Mouse (Mus musculus) lung, adult 2 months (tissue): ENCODE data around the gene Faap100. TPM values are rescaled to one million over a fixed set of nuclear protein-coding genes. Genes with fewer than 3 reads are reported as not detected.
"Not testable (repeated sequence)": the region's sequence is repeated elsewhere in the genome, so short reads cannot be mapped to it uniquely, and the experiment has no call there.

ENCODE experiments used
- DNase-seq: peaks from one replicate; pipeline ENCODE4 v3.0.0; 2022
- H3K4me1 ChIP-seq: fragments of 200-500 bp; 2 replicates; pipeline ENCODE4 v1.6.1; 2011; ENCODE audit warnings: low read length; ENCODE audit not compliant: control insufficient read depth, insufficient read depth
- H3K4me3 ChIP-seq: fragments of 200-500 bp; replicated peaks from 2 replicates; pipeline ENCODE3; 2011; ENCODE audit warnings: low read depth, mild to moderate bottlenecking, control low read depth, low read length; ENCODE audit errors: extremely low read depth
- CTCF ChIP-seq: fragments of 200-500 bp; IDR thresholded peaks from 2 replicates; pipeline ENCODE4 v1.5.1; 2011; ENCODE audit warnings: mild to moderate bottlenecking, low read length, control low read depth; ENCODE audit not compliant: insufficient read depth
- POLR2A ChIP-seq: fragments of 200-500 bp; IDR thresholded peaks from 2 replicates; pipeline ENCODE4 v1.6.1; 2011; ENCODE audit warnings: low read depth, mild to moderate bottlenecking, control low read depth, low read length, borderline replicate concordance; ENCODE audit errors: extremely low read depth
- WGBS: fragments of 180-500 bp; shearing (Covaris S2); methylation state at CpG from one replicate; pipeline ENCODE4 v1.1.7; 2018; 5-methylcytosine and 5-hydroxymethylcytosine counted together
- polyA plus RNA-seq: library from polyadenylated mRNA; depleted of rRNA; stranded (reverse); fragments of >200 nt; gene quantifications from 2 replicates; pipeline ENCODE4 v1.2.3, GENCODE M21; 2012; rRNA removed

Faap100 gene
- polyA plus RNA-seq, result 61.9 and 67.1 TPM in 2 replicates

DNA sequence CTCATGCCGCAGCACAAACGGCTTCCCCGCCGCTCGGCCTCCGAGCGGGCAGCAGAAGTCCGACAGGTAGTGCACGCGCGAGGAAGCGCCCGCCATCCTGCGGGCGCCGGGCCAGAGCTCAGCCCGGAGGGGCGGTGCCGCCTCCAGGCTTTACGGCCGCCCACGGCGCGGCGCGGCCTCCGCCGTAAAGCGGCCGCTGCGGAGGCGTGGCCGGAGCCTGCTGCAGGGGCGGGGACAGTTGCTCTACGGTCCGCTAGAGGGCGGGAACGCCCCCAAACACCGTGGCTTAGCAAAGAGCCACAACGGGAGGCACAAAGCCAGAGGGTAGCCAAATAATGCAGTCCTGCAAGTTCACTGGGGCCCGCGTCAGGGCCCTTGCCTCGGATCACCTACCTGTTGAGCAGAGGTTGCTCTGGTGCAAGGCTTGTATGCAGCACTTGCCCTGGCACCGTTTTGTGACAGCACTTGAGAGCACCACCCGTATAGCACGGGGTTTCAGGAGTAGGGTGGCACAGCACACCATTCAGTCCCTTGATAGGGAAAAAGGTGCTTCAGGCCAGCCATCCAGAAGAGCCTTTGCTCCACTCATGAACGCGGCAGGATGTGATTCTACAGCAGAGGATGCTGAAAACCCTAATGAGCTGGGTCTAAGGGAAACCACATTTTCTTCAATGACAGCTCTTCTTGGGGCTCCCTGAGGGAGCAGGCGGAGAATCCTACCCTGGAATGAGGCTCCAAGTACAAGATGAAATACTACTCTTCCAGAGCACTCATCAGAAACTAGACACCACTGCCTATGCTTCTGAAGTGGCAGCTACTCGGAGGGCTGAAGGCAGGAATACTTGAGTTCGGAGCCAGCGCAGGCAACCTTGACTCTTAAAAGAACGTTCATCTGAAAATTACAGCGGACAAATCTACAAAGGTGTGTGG is at the start of gene Faap100:
Faap100 (minus strand) TSS at position 154 of the 930 bp plus-strand sequence.
- 7% methylated on average over 54 of the region's 54 CpGs for WGBS
- TF ChIP-seq CTCF, result peak; percentile 51
- TF ChIP-seq POLR2A, result peak; percentile 12; the same call in 1 of the 2 replicates

DNA sequence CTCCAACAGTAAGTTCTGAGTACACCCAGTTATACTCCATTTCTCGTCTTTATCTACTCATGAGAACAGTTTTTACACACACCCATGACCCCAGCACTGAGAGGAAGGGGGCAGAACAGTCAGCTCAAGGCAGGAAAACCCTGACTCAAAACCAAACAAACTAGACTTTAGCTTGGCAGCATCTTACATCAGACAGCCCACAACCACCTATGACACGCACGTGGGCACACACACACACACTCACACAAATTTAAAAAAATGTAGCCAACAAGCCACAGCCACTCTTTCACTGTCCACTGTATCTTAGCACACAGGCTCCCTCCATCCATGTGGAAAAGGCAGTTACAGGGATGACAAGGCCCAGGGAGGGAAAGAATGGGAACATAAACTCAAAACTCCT is 48.2 kb upstream of the Faap100 start:
- TF ChIP-seq POLR2A (no peak), CTCF (no peak)
- Histone ChIP-seq H3K4me3 (no peak overlapping the region), H3K4me1 (no peaks in the 10 kb centered on the region)
- DNase-seq, result no peak
- WGBS, result 77% methylated on average over 3 of the region's 3 CpGs

More for the DNA sequence above, at the start of gene Faap100:
- peak; percentile 87 for DNase-seq
- peak within 1 kb of the TSS; percentile 86 for H3K4me3 ChIP-seq
- H3K4me1 ChIP-seq, result peaks cover 11% of the 10 kb centered on the region

DNA sequence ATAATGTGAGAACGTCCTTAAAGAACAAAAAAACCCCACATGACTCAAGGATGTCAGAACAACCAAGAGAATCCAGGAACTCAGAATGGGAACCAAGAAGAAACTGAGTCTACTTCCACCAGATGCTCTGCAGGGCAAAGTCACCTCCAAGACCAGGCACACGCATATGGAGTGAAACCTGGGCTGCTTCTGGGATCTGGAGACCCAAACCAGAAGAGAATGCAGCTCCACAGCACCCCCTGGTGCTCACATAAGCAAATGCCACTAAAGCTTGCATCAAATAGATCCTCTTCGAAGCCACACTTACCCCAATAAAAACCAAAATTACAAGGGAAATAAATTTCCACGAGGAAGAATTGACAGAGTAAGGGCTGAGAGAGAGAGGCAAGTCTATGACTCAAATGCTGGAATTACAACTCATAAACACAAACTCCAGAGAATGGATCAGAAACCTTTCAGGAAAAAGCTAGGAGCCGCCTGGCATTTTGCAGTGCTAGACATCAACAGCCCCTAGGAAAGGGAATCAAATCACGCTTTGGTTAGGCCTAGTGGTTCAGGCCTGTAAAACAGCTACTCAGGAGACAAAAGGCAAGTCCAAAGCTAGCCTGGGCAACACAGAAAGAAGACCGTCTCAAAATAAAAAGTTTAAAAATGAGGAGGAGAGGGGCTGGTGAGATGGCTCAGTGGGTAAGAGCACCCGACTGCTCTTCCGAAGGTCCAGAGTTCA is 45.2 kb upstream of the Faap100 start:
- DNase-seq, result peak; percentile 46
- Histone ChIP-seq H3K4me1 (no peaks in the 10 kb centered on the region), H3K4me3 (no peak overlapping the region)
- 67% methylated on average over 9 of the region's 9 CpGs for WGBS
- TF ChIP-seq POLR2A (no peak), CTCF (peak; percentile 67)

DNA sequence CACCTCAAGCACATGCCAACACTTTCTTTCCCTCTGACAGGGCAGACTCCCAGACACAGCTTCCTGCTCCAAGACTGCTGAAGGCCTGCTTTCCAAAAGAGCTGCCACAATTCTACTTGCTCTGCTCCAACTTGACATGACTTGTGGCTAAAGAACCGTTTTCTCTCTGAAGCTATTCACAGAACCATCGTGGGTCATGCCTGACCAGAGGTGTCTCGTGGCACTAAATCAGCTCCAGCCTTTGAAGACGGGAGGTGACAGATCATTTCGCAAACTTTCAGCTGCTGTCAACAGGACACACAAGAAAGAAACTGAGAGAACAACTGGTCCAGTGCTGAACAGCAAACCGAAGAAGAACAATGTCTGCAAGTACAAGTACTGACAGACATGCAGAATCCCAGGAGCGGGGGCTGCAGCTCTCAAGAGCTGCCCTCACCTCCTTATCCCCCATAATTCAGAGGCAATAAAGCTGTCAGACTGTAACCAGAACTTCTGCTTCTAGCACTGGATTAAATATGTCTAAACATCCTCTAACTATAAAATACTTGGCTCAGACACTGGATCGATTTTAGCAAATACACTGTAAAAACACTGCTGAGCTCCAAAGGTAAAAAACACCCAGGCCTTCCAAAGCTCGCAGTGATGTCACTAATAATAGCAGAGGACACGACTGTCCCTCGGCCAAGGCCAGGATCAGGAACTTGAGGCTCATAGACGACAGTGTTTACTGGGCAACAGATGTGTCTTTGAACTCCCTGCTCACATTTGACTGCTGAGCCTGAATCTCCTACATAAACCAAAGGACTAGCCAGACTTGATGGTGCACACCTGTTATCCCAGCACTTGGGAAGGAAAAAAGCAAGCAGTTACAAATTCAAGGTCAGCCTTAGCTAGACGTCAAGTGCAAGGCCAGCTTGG is 44.3 kb upstream of the Faap100 start:
- no peak for TF ChIP-seq CTCF
- TF ChIP-seq POLR2A, result no peak
- 70% methylated on average over 13 of the region's 13 CpGs for WGBS
- DNase-seq, result peak; percentile 7
- no peaks in the 10 kb centered on the region for H3K4me1 ChIP-seq
- no peak overlapping the region for H3K4me3 ChIP-seq

DNA sequence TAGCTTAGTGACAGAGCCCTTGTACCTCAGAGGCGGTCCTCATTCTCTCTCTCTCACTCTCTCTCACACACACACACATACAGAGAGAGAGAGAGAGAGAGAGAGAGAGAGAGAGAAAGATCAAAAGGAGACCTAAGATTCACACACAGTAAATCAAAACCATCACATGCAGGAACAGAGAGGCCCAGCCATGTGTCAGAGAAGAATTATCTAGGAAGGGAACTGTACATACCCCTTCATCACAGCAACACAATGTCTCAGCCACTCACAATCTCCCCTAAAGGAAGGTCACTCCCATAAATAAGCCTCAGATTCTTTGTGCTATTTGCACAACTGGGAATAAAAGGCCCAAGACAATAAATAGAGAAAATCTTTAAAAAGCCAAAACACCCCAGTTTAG is 40.0 kb upstream of the Faap100 start:
- no peak for DNase-seq
- Histone ChIP-seq H3K4me3 (no peak overlapping the region), H3K4me1 (no peaks in the 10 kb centered on the region)
- 94% methylated on average over 1 of the region's 1 CpGs for WGBS
- TF ChIP-seq POLR2A, result no peak
- no peak for TF ChIP-seq CTCF

DNA sequence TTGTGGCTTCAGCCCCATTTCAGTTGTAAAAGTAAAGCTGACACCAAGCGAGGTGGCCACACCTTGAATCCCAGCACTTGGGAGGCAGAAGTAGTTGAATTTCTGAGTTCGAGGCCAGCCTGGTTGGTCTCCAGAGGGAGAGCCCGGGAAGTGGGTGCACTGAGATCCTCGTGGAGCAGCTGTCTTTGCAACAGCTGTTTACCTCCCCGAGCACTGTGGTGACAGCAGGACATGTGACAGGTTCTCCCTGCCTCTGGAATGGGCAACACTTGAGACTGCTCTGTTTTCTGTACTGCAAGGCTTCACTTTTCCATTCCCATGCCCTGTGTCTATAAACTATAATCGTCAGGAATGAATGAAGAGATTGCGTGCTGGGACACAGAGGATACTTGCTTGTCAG is 39.3 kb upstream of the Faap100 start:
- no peak for DNase-seq
- no peak overlapping the region for H3K4me3 ChIP-seq
- TF ChIP-seq CTCF (no peak), POLR2A (no peak)
- H3K4me1 ChIP-seq, result no peaks in the 10 kb centered on the region
- 90% methylated on average over 7 of the region's 7 CpGs for WGBS

DNA sequence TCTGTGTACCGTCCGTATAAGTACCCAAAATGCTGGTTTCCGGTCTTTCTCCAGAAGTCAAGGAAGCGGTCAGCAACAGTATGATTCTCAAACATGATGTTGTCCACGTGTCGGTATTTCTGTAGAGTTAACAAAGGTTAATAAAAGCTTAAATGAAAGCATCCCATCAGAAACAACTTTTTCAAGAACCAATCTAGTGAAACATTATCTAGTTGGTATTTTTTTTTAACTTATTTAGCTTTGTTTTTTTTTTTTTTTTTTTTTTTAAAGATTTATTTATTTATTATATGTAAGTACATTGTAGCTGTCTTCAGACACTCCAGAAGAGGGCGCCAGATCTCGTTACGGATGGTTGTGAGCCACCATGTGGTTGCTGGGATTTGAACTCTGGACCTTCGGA is 35.1 kb upstream of the Faap100 start:
- DNase-seq, H3K4me3 ChIP-seq: not testable (repeated sequence)
- 96% methylated on average over 8 of the region's 10 CpGs for WGBS

DNA sequence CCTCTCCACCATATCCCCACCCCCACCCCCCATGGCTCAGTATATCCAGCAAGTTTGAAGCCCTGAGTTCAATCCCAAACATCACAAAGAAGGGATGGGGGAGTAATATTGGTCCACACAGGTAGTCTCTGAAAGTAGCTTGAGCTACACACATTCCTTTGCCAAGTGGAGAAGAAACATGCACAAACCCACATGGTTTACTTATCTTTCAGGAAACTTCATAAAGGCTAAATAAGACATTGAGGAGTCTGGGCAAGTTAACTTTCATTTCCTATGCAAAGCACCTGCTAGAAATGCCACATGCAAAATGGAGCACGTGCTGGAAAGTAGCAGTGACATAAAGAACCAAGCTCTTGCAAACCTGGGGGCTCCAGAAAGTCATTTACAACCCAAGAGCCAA is 27.9 kb upstream of the Faap100 start:
- WGBS, result 83% methylated on average over 1 of the region's 1 CpGs
- no peaks in the 10 kb centered on the region for H3K4me1 ChIP-seq
- DNase-seq, result no peak
- TF ChIP-seq CTCF (no peak), POLR2A (no peak)
- H3K4me3 ChIP-seq, result no peak overlapping the region

More for the DNA sequence above, 35.1 kb upstream of the Faap100 start:
- H3K4me1 ChIP-seq, result not testable (repeated sequence)

DNA sequence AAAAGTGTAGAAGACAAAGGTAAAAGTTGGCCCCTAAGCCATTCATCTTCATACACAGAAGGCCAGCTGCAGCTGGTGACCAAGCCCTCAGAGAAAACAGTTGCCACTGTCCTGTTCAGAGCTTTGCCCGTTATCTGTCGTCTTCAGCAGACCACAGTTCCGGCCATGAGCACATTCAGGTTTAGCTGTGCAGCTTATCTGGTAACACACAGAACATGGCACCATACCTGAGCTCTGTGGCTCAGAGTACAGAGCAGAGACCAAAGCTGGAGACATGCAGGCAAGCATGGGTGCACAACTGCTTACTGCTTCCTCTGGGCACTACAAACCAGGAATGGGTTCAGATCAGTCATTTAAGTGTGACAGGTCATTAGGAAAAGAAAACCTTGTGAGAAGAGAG is 27.3 kb upstream of the Faap100 start:
- 92% methylated on average over 3 of the region's 3 CpGs for WGBS
- no peak overlapping the region for H3K4me3 ChIP-seq
- DNase-seq, result no peak
- H3K4me1 ChIP-seq, result no peaks in the 10 kb centered on the region
- TF ChIP-seq CTCF, result no peak
- no peak for TF ChIP-seq POLR2A
